Mouse (Mus musculus) forebrain, embryonic 14.5 days (tissue): Measurements from ENCODE around the gene Cdhr4. TPM values are rescaled to one million over a fixed set of nuclear protein-coding genes. Genes with fewer than 3 reads are reported as not detected.
"Not testable (repeated sequence)": the region's sequence is repeated elsewhere in the genome, so short reads cannot be mapped to it uniquely, and the experiment has no call there.

Source experiments
- ATAC-seq: fragments of 200-750 bp; cut with Nextera tagmentation; 2 replicates; pipeline ENCODE4 v1.8.0; 2017; ENCODE audit warnings: mild to moderate bottlenecking, moderate library complexity
- DNase-seq: peaks from one replicate; pipeline ENCODE4 v3.0.0-alpha.2; 2015; ENCODE audit warnings: low spot score
- H3K27ac ChIP-seq: fragments of 300-500 bp; sonication (generic); 2 replicates; pipeline ENCODE4 v1.5.1; 2014; ENCODE audit warnings: low read depth, mild to moderate bottlenecking, control low read depth, low read length, moderate library complexity
- H3K27me3 ChIP-seq: fragments of 300-500 bp; sonication (generic); replicated peaks from 2 replicates; pipeline ENCODE4 v1.6.1; 2014; ENCODE audit warnings: low read length, control low read depth, mixed read lengths; ENCODE audit not compliant: control insufficient read depth, insufficient read depth
- H3K36me3 ChIP-seq: fragments of 300-500 bp; sonication (generic); 2 replicates; pipeline ENCODE4 v1.6.1; 2014; ENCODE audit warnings: low read length, control low read depth; ENCODE audit not compliant: control insufficient read depth, insufficient read depth
- H3K4me1 ChIP-seq: fragments of 300-500 bp; sonication (generic); 2 replicates; pipeline ENCODE4 v1.6.1; 2014; ENCODE audit warnings: antibody characterized with exemption, low read length, control low read depth; ENCODE audit not compliant: control insufficient read depth, insufficient read depth
- H3K4me2 ChIP-seq: fragments of 300-500 bp; sonication (generic); 2 replicates; pipeline ENCODE4 v1.6.1; 2014; ENCODE audit warnings: mild to moderate bottlenecking, control low read depth, low read length
- H3K4me3 ChIP-seq: fragments of 300-500 bp; sonication (generic); 2 replicates; pipeline ENCODE4 v1.5.1; 2014; ENCODE audit warnings: low read depth, low read length, control low read depth
- H3K9ac ChIP-seq: fragments of 300-500 bp; sonication (generic); 2 replicates; pipeline ENCODE4 v1.6.1; 2014; ENCODE audit warnings: mild to moderate bottlenecking, low read length, control low read depth, moderate library complexity
- H3K9me3 ChIP-seq: fragments of 300-500 bp; sonication (generic); replicated peaks from 2 replicates; pipeline ENCODE4 v1.6.1; 2016; ENCODE audit warnings: low read length, control low read depth, mixed read lengths; ENCODE audit not compliant: control insufficient read depth
- WGBS: fragments of 180-500 bp; shearing (Covaris S2); extraction: QIAGEN DNeasy Blood & Tissue Kit; methylation state at CpG from one replicate; pipeline ENCODE4 v1.1.7; 2014; 5-methylcytosine and 5-hydroxymethylcytosine counted together
- polyA plus RNA-seq: library from polyadenylated mRNA; unstranded; fragments of >200 nt; fragmentation: Nextera tagmentation; extraction: Ambion mirVana; gene quantifications from 2 replicates; pipeline ENCODE4 v1.2.1, GENCODE M21; 2014

Gene Cdhr4
- polyA plus RNA-seq, 1 experiment from 2014 or later = 1.2 TPM

DNA sequence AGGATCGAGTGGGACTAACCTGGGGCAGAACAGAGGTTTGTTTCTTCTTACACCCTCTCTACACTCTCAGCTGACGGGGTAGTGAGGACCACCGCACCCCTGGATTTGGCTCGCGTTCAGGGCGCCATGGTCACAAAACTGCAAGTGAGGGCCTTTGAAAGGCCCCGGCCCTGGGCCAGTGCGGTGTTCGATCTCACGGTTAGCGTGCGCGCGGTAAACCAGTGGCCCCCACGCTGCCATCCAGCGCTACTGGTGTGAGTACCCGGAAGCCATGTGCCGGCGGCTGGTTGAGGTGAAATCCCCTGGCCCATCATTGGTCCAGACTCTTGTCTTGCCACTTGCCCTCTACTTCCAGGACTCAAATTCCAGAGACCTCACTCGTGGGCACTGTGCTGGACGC, 3.2 kb downstream of the Cdhr4 start:
- no peaks in the 10 kb centered on the region for H3K9me3 ChIP-seq
- no peak overlapping the region for H3K27ac ChIP-seq
- no peak overlapping the region for H3K4me3 ChIP-seq
- no peak overlapping the region for H3K9ac ChIP-seq
- WGBS = 91% methylated on average over 21 of the region's 21 CpGs
- no peak overlapping the region for H3K4me2 ChIP-seq
- no peaks in the 10 kb centered on the region for H3K4me1 ChIP-seq
- H3K36me3 ChIP-seq = no peaks in the 10 kb centered on the region
- DNase-seq (no peak), ATAC-seq (no peak)
- H3K27me3 ChIP-seq = no peaks in the 10 kb centered on the region

DNA sequence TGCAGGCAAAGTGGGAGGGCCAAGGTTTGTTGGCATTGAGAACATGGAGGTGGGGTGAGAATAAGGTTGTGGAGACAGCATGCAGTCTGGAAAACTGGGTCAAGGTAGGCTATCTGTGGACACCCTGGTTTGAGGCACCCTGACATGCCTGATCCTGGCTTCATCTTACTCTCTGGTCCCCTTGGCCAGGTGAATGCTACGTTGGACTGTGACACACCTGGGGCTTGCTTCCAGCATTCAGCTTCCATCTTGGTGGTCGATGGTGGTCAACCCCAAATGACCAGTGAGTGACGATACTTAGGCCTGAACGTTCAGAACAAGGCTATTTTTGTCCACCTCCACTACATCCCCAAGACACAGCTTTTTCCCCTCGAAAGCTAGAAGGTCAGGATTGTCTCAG, 3.8 kb downstream of the Cdhr4 start, which contains the start of gene Gm20662:
Gene Gm20662 (plus strand): TSS at position 301 of the 400 bp plus-strand sequence.
- H3K27me3 ChIP-seq = no peaks in the 10 kb centered on the region
- no peak within 1 kb of the TSS for H3K4me3 ChIP-seq
- no peaks in the 10 kb centered on the region for H3K4me1 ChIP-seq
- H3K9ac ChIP-seq = no peak within 1 kb of the TSS
- no peak for ATAC-seq
- H3K9me3 ChIP-seq = no peaks in the 10 kb centered on the region
- DNase-seq = no peak
- WGBS = 91% methylated on average over 5 of the region's 5 CpGs
- H3K27ac ChIP-seq = no peak within 1 kb of the TSS
- H3K4me2 ChIP-seq = no peak within 1 kb of the TSS
- H3K36me3 ChIP-seq = no peaks in the 10 kb centered on the region

DNA sequence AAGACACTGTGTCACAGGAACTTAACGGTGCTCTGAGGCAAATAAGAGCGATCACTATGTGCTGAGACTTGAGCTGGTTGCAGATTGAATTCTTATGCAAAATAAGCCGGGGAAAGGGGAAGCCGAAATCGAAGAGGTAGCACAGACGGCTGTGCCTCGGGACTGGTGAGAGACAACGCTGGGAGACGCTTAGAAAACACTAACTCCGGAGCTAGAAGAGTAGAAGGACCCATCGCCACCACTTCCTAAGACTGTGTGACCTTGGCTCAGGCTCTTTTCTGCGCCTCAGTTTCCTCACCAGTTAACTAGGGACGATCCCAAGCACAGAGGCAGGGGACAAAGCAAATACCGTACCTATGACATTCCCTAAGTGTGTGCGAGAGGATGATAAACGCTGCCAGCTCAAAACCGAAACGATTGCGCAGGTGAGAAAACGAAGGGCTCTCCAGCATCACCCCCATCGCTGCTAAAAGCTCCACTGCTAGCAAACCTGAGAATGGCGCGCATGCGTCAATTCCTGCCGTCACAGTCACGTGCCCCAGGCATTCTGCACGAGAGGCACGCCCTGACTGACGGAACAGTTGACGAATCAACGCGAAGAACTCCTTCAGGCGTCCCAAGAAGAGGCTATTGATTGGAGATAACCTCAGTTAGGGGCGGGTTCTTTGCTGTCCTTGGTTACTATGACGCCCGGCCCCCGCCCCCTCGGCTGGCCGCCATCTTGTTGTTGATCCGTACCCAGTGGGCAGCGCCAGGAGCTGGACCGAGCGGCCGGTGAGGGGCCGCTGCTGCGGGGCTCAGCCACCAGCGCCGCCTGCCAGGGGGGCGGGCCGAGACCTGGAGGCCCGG, 9.8 kb downstream of the Cdhr4 start, which contains the start of gene Ip6k1:
Gene Ip6k1 (plus strand): TSS at position 580 of the 849 bp plus-strand sequence.
- Histone ChIP-seq H3K4me3 (peak within 1 kb of the TSS; percentile 97), H3K4me1 (peaks cover 15% of the 10 kb centered on the region), H3K36me3 (peaks cover 3% of the 10 kb centered on the region; the same call in 1 of the 2 replicates), H3K27ac (peak within 1 kb of the TSS; percentile 94), H3K27me3 (no peaks in the 10 kb centered on the region), H3K9ac (peak within 1 kb of the TSS; percentile 97), H3K4me2 (peak within 1 kb of the TSS; percentile 83), H3K9me3 (no peaks in the 10 kb centered on the region)
- peak; percentile 100 for ATAC-seq
- DNase-seq = peak; percentile 100
- WGBS = under 1% methylated on average over 51 of the region's 51 CpGs

DNA sequence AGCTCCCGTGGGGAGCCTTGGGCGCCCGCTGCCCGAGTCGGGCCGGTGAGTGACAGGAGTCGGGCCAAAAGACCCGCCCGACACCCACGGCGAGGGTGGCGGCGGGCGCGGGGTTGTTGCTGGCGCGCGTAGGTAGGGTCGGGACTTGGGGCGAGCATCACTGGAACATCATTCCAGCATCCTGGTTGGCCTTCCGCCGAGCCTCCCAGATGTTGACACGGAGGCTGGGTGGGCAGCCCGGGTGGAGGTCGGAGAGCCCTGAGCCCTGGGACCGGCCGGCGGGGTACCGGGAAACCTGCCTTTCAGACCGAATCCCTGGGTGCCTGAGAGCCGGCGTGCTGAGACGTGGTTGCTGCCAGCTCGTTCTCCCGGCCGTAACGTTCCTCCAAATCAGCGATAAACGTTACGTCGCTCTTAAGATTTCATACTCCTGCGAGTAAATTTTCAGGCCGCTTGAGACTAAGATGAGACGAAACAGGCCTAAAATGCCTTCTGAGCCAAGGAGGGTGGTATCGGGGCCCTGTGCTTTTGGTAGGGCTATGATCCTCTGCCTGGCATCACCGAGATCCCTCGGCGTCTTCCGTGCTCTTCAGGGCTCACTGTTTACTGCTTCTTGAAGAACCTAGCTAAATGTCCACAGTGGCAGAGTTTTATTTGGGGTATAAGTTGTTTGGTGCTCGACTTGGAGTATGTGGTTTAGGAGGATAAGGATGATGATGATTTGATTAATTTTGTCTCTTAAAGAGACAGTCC, 10.7 kb downstream of the Cdhr4 start:
- Histone ChIP-seq H3K4me1 (peaks cover 15% of the 10 kb centered on the region), H3K9me3 (no peaks in the 10 kb centered on the region), H3K4me3 (peak overlapping the region; percentile 97), H3K27me3 (no peaks in the 10 kb centered on the region), H3K4me2 (peak overlapping the region; percentile 83), H3K36me3 (peaks cover 3% of the 10 kb centered on the region; the same call in 1 of the 2 replicates), H3K27ac (peak overlapping the region; percentile 94), H3K9ac (peak overlapping the region; percentile 97)
- ATAC-seq (peak; percentile 57), DNase-seq (peak; percentile 24)
- under 1% methylated on average over 50 of the region's 50 CpGs for WGBS

GRCm38 (mm10) chr9:108003531-108003890, 11.2 kb downstream of the Cdhr4 start:
- WGBS = 13% methylated on average over 8 of the region's 8 CpGs
- no peaks in the 10 kb centered on the region for H3K9me3 ChIP-seq
- H3K36me3 ChIP-seq = peaks cover 3% of the 10 kb centered on the region; the same call in 1 of the 2 replicates
- ATAC-seq = no peak
- peak; percentile 42 for DNase-seq
- peaks cover 15% of the 10 kb centered on the region for H3K4me1 ChIP-seq
- H3K4me2 ChIP-seq = peak overlapping the region; percentile 83
- H3K4me3 ChIP-seq = peak overlapping the region; percentile 97
- H3K27ac ChIP-seq = peak overlapping the region; percentile 94
- no peaks in the 10 kb centered on the region for H3K27me3 ChIP-seq
- H3K9ac ChIP-seq = peak overlapping the region; percentile 97

DNA sequence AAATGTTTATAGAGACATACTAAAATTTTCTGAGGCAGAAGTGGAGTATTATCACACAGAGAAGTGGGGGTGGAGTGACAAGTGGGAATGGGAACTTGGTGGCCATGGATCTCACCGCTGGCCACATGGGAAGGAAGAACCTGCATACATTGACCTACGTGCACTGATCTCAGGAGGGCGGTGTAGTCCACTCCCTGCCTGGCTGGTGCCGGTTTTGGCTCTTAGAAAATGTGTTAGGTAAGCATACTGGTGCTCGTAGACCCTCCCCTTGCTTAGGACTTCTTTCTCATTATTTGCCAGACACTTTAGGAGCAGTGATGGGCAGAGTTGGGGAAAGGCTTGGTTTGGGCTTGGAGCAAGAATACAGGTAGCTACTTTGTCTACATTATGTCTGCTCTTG, 15.7 kb downstream of the Cdhr4 start:
- no peaks in the 10 kb centered on the region for H3K27me3 ChIP-seq
- 93% methylated on average over 5 of the region's 5 CpGs for WGBS
- H3K9ac ChIP-seq = no peak overlapping the region
- ATAC-seq = no peak
- peaks cover 10% of the 10 kb centered on the region for H3K4me1 ChIP-seq
- H3K36me3 ChIP-seq = peaks cover 8% of the 10 kb centered on the region; the same call in 1 of the 2 replicates
- H3K9me3 ChIP-seq = no peaks in the 10 kb centered on the region
- no peak overlapping the region for H3K27ac ChIP-seq
- H3K4me3 ChIP-seq = no peak overlapping the region
- H3K4me2 ChIP-seq = no peak overlapping the region
- no peak for DNase-seq

DNA sequence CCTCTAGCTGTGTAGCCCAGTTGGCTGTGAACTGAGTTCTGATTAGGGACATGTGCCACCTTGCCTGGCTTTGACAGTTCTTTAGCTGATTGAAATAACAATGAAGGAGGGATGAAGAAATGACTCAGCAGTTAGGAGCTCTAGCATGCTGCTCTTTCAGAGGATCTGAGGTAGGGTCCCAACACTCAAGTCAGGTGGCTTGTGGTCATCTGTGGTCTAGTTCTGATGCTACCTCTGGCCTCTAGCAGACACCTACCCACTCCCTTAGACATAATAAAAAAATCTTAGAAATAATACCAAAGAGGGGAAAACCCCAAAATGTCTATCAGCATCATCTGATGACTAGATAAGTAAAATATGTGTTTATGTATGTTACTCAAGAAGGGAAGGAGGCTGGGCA, 18.1 kb downstream of the Cdhr4 start:
- Histone ChIP-seq H3K4me1 (no peaks in the 10 kb centered on the region), H3K4me3 (no peak overlapping the region), H3K36me3 (peaks cover 5% of the 10 kb centered on the region; the same call in 1 of the 2 replicates), H3K9me3 (no peaks in the 10 kb centered on the region), H3K9ac (no peak overlapping the region), H3K27ac (no peak overlapping the region), H3K27me3 (no peaks in the 10 kb centered on the region), H3K4me2 (no peak overlapping the region)
- DNase-seq = no peak
- no peak for ATAC-seq

DNA sequence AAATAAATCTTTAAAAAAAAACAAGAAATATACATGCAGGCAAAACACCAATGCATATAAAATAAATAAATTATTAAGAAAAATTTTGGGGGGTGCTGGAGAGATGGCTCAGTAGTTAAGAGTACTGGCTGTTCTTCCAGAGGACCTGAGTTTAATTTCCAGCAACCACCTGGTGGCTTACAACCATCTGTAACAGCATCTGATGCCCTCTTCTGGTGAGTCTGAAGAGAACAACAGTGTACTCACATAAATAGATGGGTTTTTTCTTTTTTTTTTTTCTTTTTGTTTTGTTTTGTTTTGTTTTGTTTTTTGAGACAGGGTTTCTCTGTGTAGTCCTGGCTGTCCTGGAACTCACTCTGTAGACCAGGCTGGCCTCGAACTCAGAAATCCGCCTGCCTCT, 21.3 kb downstream of the Cdhr4 start:
- not testable (repeated sequence) for DNase-seq, H3K4me2 ChIP-seq, H3K9ac ChIP-seq, H3K27me3 ChIP-seq, ATAC-seq, H3K27ac ChIP-seq, H3K4me3 ChIP-seq, H3K9me3 ChIP-seq, H3K4me1 ChIP-seq
- 97% methylated on average over 2 of the region's 2 CpGs for WGBS
- peaks cover 21% of the 10 kb centered on the region; the same call in 1 of the 2 replicates for H3K36me3 ChIP-seq
